Mouse (Mus musculus) small intestine, adult 2 months (tissue): Measurements from ENCODE around the gene Zmym6. TPM values are rescaled to one million over a fixed set of nuclear protein-coding genes. Genes with fewer than 3 reads are reported as not detected.
A peak's percentile ranks its signal among the peaks of the same experiment; 100 is the strongest.

Source experiments
- H3K27ac ChIP-seq: fragments of 200-500 bp; 2 replicates; pipeline ENCODE4 v1.5.1; 2012; ENCODE audit warnings: low read depth, low read length, control low read depth, inconsistent platforms; ENCODE audit not compliant: insufficient read depth
- H3K27me3 ChIP-seq: fragments of 200-500 bp; 2 replicates; pipeline ENCODE4 v1.6.1; 2012; ENCODE audit warnings: mild to moderate bottlenecking, moderate library complexity, low read length, inconsistent platforms; ENCODE audit not compliant: control insufficient read depth, insufficient read depth
- H3K36me3 ChIP-seq: fragments of 200-500 bp; 2 replicates; pipeline ENCODE4 v1.6.1; 2012; ENCODE audit warnings: mild to moderate bottlenecking, low read length, control low read depth, inconsistent platforms; ENCODE audit not compliant: control insufficient read depth, insufficient read depth
- H3K4me1 ChIP-seq: fragments of 200-500 bp; 2 replicates; pipeline ENCODE4 v1.6.1; 2012; ENCODE audit warnings: low read length, inconsistent platforms, mixed read lengths; ENCODE audit not compliant: control insufficient read depth, insufficient read depth, insufficient read length
- H3K4me3 ChIP-seq: fragments of 200-500 bp; 2 replicates; pipeline ENCODE4 v1.5.1; 2012; ENCODE audit warnings: low read depth, mild to moderate bottlenecking, control low read depth, inconsistent platforms, low read length, moderate library complexity
- CTCF ChIP-seq: fragments of 200-500 bp; IDR thresholded peaks from 2 replicates; pipeline ENCODE4 v1.5.1; 2012; ENCODE audit warnings: low read depth, mild to moderate bottlenecking, control low read depth, inconsistent platforms, low read length, moderate library complexity, mixed read lengths; ENCODE audit not compliant: insufficient replicate concordance, insufficient read length; ENCODE audit errors: extremely low read depth
- POLR2A ChIP-seq: fragments of 200-500 bp; IDR thresholded peaks from 2 replicates; pipeline ENCODE4 v1.6.1; 2012; ENCODE audit warnings: low read depth, mild to moderate bottlenecking, control low read depth, inconsistent platforms, low read length, moderate library complexity
- WGBS: fragments of 180-500 bp; shearing (Covaris S2); methylation state at CpG from one replicate; pipeline ENCODE4 v1.1.7; 2018; 5-methylcytosine and 5-hydroxymethylcytosine counted together
- polyA plus RNA-seq: library from polyadenylated mRNA; depleted of rRNA; stranded (reverse); fragments of >200 nt; gene quantifications from 2 replicates; pipeline ENCODE4 v1.2.3, GENCODE M21; 2012

The Zmym6 gene
- polyA plus RNA-seq, 1 experiment, result 1.1 TPM

- Histone ChIP-seq H3K27ac (no peak overlapping the region), H3K4me1 (peaks cover 2% of the 10 kb centered on the region; the same call in 1 of the 2 replicates), H3K36me3 (no peaks in the 10 kb centered on the region), H3K27me3 (no peaks in the 10 kb centered on the region), H3K4me3 (no peak overlapping the region)
- 93% methylated on average over 1 of the region's 1 CpGs for WGBS
- TF ChIP-seq CTCF, result no peak
- TF ChIP-seq POLR2A, result no peak
Observed at GRCm38 (mm10) chr4:127124331-127124730, 47.1 kb downstream of the Zmym6 start.

GRCm38 (mm10) chr4:127125834-127126463 lies 48.8 kb downstream of the Zmym6 start:
- H3K4me1 ChIP-seq, result peaks cover 2% of the 10 kb centered on the region; the same call in 1 of the 2 replicates
- H3K36me3 ChIP-seq, result no peaks in the 10 kb centered on the region
- WGBS, result 1% methylated on average over 35 of the region's 35 CpGs
- H3K27me3 ChIP-seq, result no peaks in the 10 kb centered on the region
- peak overlapping the region; percentile 69 for H3K4me3 ChIP-seq
- no peak overlapping the region for H3K27ac ChIP-seq
- TF ChIP-seq POLR2A (peak; percentile 77; the same call in 1 of the 2 replicates), CTCF (no peak)

- 31% methylated on average over 1 of the region's 1 CpGs for WGBS
Observed at GRCm38 (mm10) chr4:127134687-127135086, 57.5 kb downstream of the Zmym6 start.

DNA sequence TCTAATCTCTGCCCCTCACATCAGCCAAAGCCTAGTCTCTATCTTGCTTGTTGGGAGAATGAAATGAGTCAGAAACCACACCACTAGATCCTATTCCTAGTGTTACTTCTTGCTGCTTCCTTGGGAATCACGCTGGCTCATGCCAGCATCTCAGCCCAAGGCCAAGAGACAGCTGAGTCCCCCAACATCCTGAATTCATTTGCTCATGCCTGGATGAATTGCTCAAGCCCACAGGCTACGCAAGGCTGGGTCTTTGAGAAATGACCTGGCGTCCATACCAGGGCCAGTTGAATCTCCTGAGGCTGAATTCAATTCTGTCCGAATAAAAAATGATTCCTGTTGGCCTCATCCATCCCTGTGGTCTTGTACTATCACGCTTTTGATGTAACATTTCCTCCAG lies 60.4 kb downstream of the Zmym6 start:
- Histone ChIP-seq H3K27me3 (no peaks in the 10 kb centered on the region), H3K27ac (no peak overlapping the region), H3K36me3 (no peaks in the 10 kb centered on the region), H3K4me3 (no peak overlapping the region), H3K4me1 (0 out of 2 replicates have a peak, but pooled peaks cover 2% of the 10 kb centered on the region)
- TF ChIP-seq POLR2A, result no peak
- no peak for TF ChIP-seq CTCF
- WGBS, result 85% methylated on average over 5 of the region's 5 CpGs

More at GRCm38 (mm10) chr4:127134687-127135086, 57.5 kb downstream of the Zmym6 start:
- Histone ChIP-seq H3K36me3 (no peaks in the 10 kb centered on the region), H3K4me1 (0 out of 2 replicates have a peak, but pooled peaks cover 2% of the 10 kb centered on the region), H3K27ac (no peak overlapping the region), H3K4me3 (no peak overlapping the region), H3K27me3 (no peaks in the 10 kb centered on the region)
- TF ChIP-seq POLR2A, result no peak
- no peak for TF ChIP-seq CTCF

DNA sequence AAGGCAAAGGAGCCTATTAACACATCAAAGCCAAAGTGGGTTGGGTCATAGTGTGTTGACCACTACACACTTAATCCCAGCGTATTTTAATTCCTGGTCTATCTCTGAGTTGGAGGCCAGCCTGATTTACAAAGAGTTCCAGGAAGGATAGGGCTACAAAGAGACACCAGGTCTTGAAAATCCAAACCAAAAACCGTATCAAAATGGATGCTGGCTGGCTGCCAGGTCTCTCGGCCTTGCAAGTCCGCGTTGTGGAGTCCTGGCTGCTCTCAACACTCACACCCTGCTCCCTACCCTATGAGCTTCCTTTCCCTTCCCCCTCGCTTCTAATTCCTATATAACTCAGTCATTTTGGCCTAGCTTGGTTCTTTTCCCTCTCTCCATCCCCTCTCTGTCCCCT lies 61.3 kb downstream of the Zmym6 start:
- Histone ChIP-seq H3K4me1 (0 out of 2 replicates have a peak, but pooled peaks cover 2% of the 10 kb centered on the region), H3K4me3 (no peak overlapping the region), H3K27ac (no peak overlapping the region), H3K36me3 (no peaks in the 10 kb centered on the region), H3K27me3 (no peaks in the 10 kb centered on the region)
- 35% methylated on average over 6 of the region's 6 CpGs for WGBS
- TF ChIP-seq CTCF (no peak), POLR2A (no peak)

- WGBS, result 85% methylated on average over 13 of the region's 13 CpGs
- no peak for TF ChIP-seq POLR2A
- no peak for TF ChIP-seq CTCF
- Histone ChIP-seq H3K27ac (no peak overlapping the region), H3K4me3 (no peak overlapping the region), H3K36me3 (no peaks in the 10 kb centered on the region), H3K27me3 (no peaks in the 10 kb centered on the region), H3K4me1 (no peaks in the 10 kb centered on the region)
Observed at GRCm38 (mm10) chr4:127150031-127150430, 72.8 kb downstream of the Zmym6 start.

DNA sequence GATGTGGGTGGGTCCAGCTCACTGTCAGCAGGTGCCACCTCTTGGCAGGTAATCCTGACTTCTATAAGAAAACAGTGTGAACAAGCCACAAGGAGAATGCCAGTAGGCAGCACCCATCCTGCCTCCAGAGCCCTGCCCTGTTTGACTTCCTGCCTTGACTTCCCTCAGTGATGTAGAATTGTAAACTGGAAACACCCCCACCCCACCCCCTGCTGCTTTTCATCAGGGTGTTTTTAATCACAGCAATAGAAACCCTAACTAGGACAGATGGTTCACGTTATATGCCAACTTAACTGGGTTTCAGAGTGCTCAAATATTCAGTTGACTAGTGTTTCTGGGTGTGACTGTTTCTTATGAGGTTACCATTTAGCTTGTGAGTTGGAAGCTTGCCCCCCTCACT lies 76.2 kb downstream of the Zmym6 start:
- Histone ChIP-seq H3K27ac (no peak overlapping the region), H3K36me3 (no peaks in the 10 kb centered on the region), H3K27me3 (no peaks in the 10 kb centered on the region), H3K4me3 (no peak overlapping the region), H3K4me1 (no peaks in the 10 kb centered on the region)
- WGBS, result 47% methylated on average over 1 of the region's 1 CpGs
- no peak for TF ChIP-seq POLR2A
